Mouse (Mus musculus): ENCODE measurements around the gene Atxn7l3. TPM values are rescaled to one million over a fixed set of nuclear protein-coding genes. Genes with fewer than 3 reads are reported as not detected.

Gene Atxn7l3
- polyA plus RNA-seq, 1 experiment from 2014 or later = 15.1 TPM

DNA sequence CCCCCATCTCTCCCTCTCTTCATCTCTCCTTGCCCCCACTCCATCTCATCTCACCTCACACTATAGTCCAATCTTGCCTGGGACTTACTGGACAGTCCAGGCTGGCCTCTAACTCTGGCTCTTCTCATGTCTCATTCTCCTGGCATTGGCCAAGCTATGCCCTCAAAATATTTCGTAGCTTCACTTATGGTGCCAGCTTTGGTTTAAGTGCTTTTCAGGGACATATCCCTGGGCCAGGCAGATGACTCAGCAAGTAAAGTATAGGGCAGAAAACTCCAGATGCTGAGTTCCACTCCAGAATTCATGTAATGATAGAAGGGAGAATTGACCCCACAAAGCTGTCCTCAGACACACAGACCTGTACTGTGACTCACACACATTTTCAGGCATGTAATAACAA lies 39.8 kb upstream of the Atxn7l3 start:
- Histone ChIP-seq H3K4me3 (ENCODE audit: low read depth, low read length) (no peak overlapping the region), H3K27me3 (ENCODE audit: control insufficient read depth, insufficient read depth, low read length) (no peaks in the 10 kb centered on the region), H3K9me3 (replicated peaks; ENCODE audit: control insufficient read depth, low read length) (no peaks in the 10 kb centered on the region), H3K36me3 (replicated peaks; ENCODE audit: control insufficient read depth, insufficient read depth, low read depth, low read length) (no peaks in the 10 kb centered on the region), H3K27ac (replicated peaks; ENCODE audit: low read depth, low read length) (no peak overlapping the region), H3K9ac (replicated peaks; ENCODE audit: low read length) (no peak overlapping the region), H3K4me1 (ENCODE audit: control insufficient read depth, insufficient read depth, low read length) (no peaks in the 10 kb centered on the region), H3K4me2 (ENCODE audit: low read depth, low read length) (no peak overlapping the region)
- DNase-seq (ENCODE audit: low spot score) (no peak), ATAC-seq (replicated peaks; ENCODE audit: insufficient number of reproducible peaks, low FRiP score, low TSS enrichment, low read depth) (no peak)
- WGBS = 93% methylated on average over 1 of the region's 1 CpGs

DNA sequence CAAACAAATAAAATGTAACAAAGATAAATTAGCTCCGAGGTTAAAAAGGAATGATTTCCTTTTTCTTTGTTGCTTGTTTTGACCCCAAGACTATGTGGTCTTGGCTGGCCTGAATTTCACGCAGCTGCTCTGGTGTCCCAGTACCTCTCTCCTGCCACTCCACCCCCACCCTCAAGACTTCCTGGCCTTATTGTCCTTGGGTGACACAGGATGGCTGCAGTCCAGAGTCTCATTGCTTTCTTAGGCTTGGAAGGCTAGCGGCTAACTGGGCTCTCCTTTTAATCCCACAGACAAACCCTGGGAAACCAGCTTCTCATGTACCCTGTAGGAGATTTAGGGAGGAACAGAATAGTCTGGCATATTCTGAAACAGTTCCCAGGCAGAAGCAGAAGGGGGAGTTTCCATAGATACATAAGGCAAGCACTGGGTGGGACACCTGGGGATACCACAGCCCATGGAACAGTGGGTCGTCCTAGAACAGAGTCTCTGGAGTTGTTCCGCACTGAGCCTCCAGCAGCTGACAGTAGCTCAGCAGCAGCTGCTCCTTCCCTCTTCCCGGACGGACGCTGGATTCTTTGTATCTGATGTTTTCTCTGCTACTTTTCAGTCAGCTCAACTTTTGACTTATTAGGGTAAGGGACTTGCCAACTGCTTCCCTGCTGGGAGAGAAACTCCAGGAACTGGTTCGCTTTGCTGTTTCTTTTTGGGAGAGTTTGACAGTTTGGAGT lies 38.7 kb upstream of the Atxn7l3 start:
- no peaks in the 10 kb centered on the region for H3K4me1 ChIP-seq (ENCODE audit: control insufficient read depth, insufficient read depth, low read length)
- 40% methylated on average over 9 of the region's 9 CpGs for WGBS
- no peak overlapping the region for H3K4me3 ChIP-seq (ENCODE audit: low read depth, low read length)
- no peak overlapping the region for H3K9ac ChIP-seq (replicated peaks; ENCODE audit: low read length)
- H3K27me3 ChIP-seq (ENCODE audit: control insufficient read depth, insufficient read depth, low read length) = no peaks in the 10 kb centered on the region
- no peaks in the 10 kb centered on the region for H3K9me3 ChIP-seq (replicated peaks; ENCODE audit: control insufficient read depth, low read length)
- ATAC-seq (replicated peaks; ENCODE audit: insufficient number of reproducible peaks, low FRiP score, low TSS enrichment, low read depth) (no peak), DNase-seq (ENCODE audit: low spot score) (no peak)
- H3K4me2 ChIP-seq (ENCODE audit: low read depth, low read length) = no peak overlapping the region
- H3K36me3 ChIP-seq (replicated peaks; ENCODE audit: control insufficient read depth, insufficient read depth, low read depth, low read length) = no peaks in the 10 kb centered on the region
- H3K27ac ChIP-seq (replicated peaks; ENCODE audit: low read depth, low read length) = no peak overlapping the region

DNA sequence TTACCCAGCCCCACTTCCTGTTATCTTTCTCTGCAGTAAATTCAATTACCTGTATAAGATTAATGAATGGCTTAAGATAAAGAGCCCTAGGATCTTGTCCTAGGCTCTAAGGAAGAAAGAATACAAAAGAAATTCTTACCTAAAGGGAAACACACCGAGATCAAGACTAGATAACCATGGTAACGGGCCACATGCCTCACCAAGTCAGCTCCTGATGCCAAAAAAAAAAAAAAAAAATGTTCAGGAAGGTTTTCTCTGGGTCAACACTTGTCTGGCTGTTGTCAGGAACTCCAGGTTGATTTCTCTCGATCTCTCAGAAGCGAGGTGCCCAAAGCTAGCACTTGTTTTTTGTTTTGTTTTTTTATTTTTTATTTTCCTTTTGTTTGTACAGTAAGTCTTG lies 37.6 kb upstream of the Atxn7l3 start:
- no peak for ATAC-seq (replicated peaks; ENCODE audit: insufficient number of reproducible peaks, low FRiP score, low TSS enrichment, low read depth)

DNA sequence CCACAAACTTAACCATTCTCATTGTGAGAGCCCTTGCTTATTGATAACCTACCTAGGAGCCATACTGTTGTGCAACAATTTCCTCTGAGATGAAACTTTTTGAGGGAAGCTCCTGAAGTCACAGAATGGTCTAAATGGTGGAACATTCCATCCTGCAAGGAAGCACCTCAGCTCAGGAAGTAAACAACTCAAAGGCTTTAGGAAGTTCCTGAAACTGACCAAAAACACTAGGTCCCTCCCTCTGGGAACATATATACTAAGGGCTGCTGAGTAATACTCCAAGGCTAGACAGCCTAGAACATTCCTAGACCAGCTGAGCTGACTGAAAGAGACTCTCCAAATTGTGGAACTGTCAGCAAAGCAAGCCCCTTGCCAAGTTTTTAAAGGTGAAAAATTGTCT lies 36.6 kb upstream of the Atxn7l3 start:
- H3K36me3 ChIP-seq (replicated peaks; ENCODE audit: control insufficient read depth, insufficient read depth, low read depth, low read length) = no peaks in the 10 kb centered on the region
- no peak overlapping the region for H3K4me3 ChIP-seq (ENCODE audit: low read depth, low read length)
- H3K4me2 ChIP-seq (ENCODE audit: low read depth, low read length) = no peak overlapping the region
- ATAC-seq (replicated peaks; ENCODE audit: insufficient number of reproducible peaks, low FRiP score, low TSS enrichment, low read depth) (no peak), DNase-seq (ENCODE audit: low spot score) (no peak)
- H3K9ac ChIP-seq (replicated peaks; ENCODE audit: low read length) = no peak overlapping the region
- H3K9me3 ChIP-seq (replicated peaks; ENCODE audit: control insufficient read depth, low read length) = no peaks in the 10 kb centered on the region
- no peaks in the 10 kb centered on the region for H3K27me3 ChIP-seq (ENCODE audit: control insufficient read depth, insufficient read depth, low read length)
- H3K4me1 ChIP-seq (ENCODE audit: control insufficient read depth, insufficient read depth, low read length) = no peaks in the 10 kb centered on the region
- H3K27ac ChIP-seq (replicated peaks; ENCODE audit: low read depth, low read length) = no peak overlapping the region

More for the DNA sequence above, 37.6 kb upstream of the Atxn7l3 start:
- WGBS = 67% methylated on average over 4 of the region's 4 CpGs
- Histone ChIP-seq H3K27me3 (ENCODE audit: control insufficient read depth, insufficient read depth, low read length) (no peaks in the 10 kb centered on the region), H3K9ac (replicated peaks; ENCODE audit: low read length) (no peak overlapping the region), H3K4me2 (ENCODE audit: low read depth, low read length) (no peak overlapping the region), H3K4me1 (ENCODE audit: control insufficient read depth, insufficient read depth, low read length) (no peaks in the 10 kb centered on the region), H3K4me3 (ENCODE audit: low read depth, low read length) (no peak overlapping the region), H3K36me3 (replicated peaks; ENCODE audit: control insufficient read depth, insufficient read depth, low read depth, low read length) (no peaks in the 10 kb centered on the region), H3K27ac (replicated peaks; ENCODE audit: low read depth, low read length) (no peak overlapping the region), H3K9me3 (replicated peaks; ENCODE audit: control insufficient read depth, low read length) (no peaks in the 10 kb centered on the region)
- no peak for DNase-seq (ENCODE audit: low spot score)

DNA sequence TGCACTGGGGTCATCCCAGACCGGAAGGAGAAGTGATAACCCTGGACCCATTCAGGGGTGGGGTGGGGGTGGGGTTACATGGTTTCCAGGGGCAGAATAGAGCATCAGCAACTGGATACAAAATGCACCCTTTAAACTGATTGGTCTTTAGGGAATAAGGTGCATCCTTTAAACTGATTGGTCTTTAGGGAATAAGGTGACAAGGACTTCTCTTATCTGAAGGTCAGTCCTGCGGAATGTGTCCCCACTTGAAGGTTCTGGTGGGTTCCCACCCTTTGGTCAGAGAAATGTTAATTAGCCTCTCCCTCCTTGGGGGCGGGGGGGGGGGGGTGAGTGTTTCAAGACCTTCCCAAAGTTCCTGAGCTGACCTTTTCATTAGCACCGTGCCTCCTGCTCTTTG lies 35.4 kb upstream of the Atxn7l3 start:
- H3K9me3 ChIP-seq (replicated peaks; ENCODE audit: control insufficient read depth, low read length) = no peaks in the 10 kb centered on the region
- no peaks in the 10 kb centered on the region for H3K36me3 ChIP-seq (replicated peaks; ENCODE audit: control insufficient read depth, insufficient read depth, low read depth, low read length)
- DNase-seq (ENCODE audit: low spot score) (no peak), ATAC-seq (replicated peaks; ENCODE audit: insufficient number of reproducible peaks, low FRiP score, low TSS enrichment, low read depth) (no peak)
- H3K4me2 ChIP-seq (ENCODE audit: low read depth, low read length) = no peak overlapping the region
- H3K4me1 ChIP-seq (ENCODE audit: control insufficient read depth, insufficient read depth, low read length) = no peaks in the 10 kb centered on the region
- WGBS = 79% methylated on average over 3 of the region's 4 CpGs
- no peak overlapping the region for H3K9ac ChIP-seq (replicated peaks; ENCODE audit: low read length)
- no peak overlapping the region for H3K27ac ChIP-seq (replicated peaks; ENCODE audit: low read depth, low read length)
- no peak overlapping the region for H3K4me3 ChIP-seq (ENCODE audit: low read depth, low read length)
- H3K27me3 ChIP-seq (ENCODE audit: control insufficient read depth, insufficient read depth, low read length) = no peaks in the 10 kb centered on the region

DNA sequence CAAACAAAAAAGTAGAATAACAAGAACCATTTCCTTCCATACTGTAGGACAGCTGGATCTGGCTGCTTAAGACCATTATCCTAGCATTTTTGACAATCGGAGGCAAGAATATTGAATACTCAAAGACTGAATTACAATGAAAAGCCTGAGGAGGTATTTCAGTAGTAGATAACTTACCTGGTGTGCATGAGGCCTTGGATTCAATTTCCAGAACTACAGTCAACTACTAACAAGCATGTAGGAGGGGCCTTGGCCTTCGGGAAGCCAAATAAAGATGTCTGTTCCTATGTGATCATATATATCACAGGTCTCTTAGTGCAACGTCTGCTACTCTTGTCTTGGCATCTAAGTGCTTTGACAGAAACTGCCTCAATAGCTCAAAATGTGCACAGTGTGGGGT lies 33.6 kb upstream of the Atxn7l3 start:
- H3K4me2 ChIP-seq (ENCODE audit: low read depth, low read length) = no peak overlapping the region
- DNase-seq (ENCODE audit: low spot score) = no peak
- H3K27ac ChIP-seq (replicated peaks; ENCODE audit: low read depth, low read length) = no peak overlapping the region
- no peak overlapping the region for H3K4me3 ChIP-seq (ENCODE audit: low read depth, low read length)
- ATAC-seq (replicated peaks; ENCODE audit: insufficient number of reproducible peaks, low FRiP score, low TSS enrichment, low read depth) = no peak
- no peak overlapping the region for H3K9ac ChIP-seq (replicated peaks; ENCODE audit: low read length)
- H3K27me3 ChIP-seq (ENCODE audit: control insufficient read depth, insufficient read depth, low read length) = no peaks in the 10 kb centered on the region
- H3K9me3 ChIP-seq (replicated peaks; ENCODE audit: control insufficient read depth, low read length) = no peaks in the 10 kb centered on the region
- H3K36me3 ChIP-seq (replicated peaks; ENCODE audit: control insufficient read depth, insufficient read depth, low read depth, low read length) = no peaks in the 10 kb centered on the region
- WGBS = 78% methylated on average over 3 of the region's 3 CpGs
- H3K4me1 ChIP-seq (ENCODE audit: control insufficient read depth, insufficient read depth, low read length) = no peaks in the 10 kb centered on the region

DNA sequence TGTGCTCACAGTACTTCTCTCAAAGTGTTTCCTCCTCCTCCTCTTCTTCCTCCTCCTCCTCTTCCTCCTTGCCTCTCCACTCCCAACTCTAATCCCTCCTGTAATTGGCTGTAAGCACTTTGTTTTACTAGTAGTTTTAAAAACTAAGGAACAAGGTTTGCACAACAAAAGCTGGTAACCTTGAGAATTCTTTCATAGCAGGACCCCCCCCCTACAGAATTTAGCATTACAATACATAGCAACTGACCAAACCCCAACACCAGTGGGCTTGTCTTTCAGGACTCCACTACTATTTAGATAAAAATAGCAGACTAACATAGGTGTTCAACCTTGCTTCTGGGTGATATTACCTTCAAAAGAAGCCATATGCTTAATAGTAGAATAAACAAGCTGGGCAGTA lies 33.1 kb upstream of the Atxn7l3 start:
- DNase-seq (ENCODE audit: low spot score) = no peak
- H3K4me2 ChIP-seq (ENCODE audit: low read depth, low read length) = no peak overlapping the region
- H3K4me1 ChIP-seq (ENCODE audit: control insufficient read depth, insufficient read depth, low read length) = no peaks in the 10 kb centered on the region
- H3K36me3 ChIP-seq (replicated peaks; ENCODE audit: control insufficient read depth, insufficient read depth, low read depth, low read length) = no peaks in the 10 kb centered on the region
- H3K9ac ChIP-seq (replicated peaks; ENCODE audit: low read length) = no peak overlapping the region
- H3K27ac ChIP-seq (replicated peaks; ENCODE audit: low read depth, low read length) = no peak overlapping the region
- ATAC-seq (replicated peaks; ENCODE audit: insufficient number of reproducible peaks, low FRiP score, low TSS enrichment, low read depth) = no peak
- no peak overlapping the region for H3K4me3 ChIP-seq (ENCODE audit: low read depth, low read length)
- H3K9me3 ChIP-seq (replicated peaks; ENCODE audit: control insufficient read depth, low read length) = no peaks in the 10 kb centered on the region
- no peaks in the 10 kb centered on the region for H3K27me3 ChIP-seq (ENCODE audit: control insufficient read depth, insufficient read depth, low read length)

DNA sequence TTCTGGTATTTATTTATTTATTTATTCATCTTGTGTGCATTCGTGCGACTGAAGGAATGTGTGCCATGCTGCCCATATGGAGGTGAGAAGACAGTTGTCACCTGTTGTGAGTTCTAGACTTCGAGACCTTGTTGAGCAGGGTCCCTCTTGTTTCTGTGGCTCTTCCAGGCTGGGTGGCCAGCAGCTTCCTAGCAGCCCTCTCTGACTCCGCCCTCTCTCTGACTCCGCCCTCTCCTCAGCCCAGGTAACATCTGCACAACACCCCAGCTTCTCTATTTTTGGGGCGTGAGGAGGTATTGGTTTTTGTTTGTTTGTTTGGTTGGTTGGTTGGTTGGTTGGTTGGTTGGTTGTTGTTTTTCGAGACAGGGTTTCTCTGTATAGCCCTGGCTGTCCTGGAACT lies 31.4 kb upstream of the Atxn7l3 start:
- Histone ChIP-seq H3K4me3 (ENCODE audit: low read depth, low read length) (no peak overlapping the region), H3K9ac (replicated peaks; ENCODE audit: low read length) (no peak overlapping the region), H3K27ac (replicated peaks; ENCODE audit: low read depth, low read length) (no peak overlapping the region), H3K27me3 (ENCODE audit: control insufficient read depth, insufficient read depth, low read length) (no peaks in the 10 kb centered on the region), H3K9me3 (replicated peaks; ENCODE audit: control insufficient read depth, low read length) (no peaks in the 10 kb centered on the region), H3K36me3 (replicated peaks; ENCODE audit: control insufficient read depth, insufficient read depth, low read depth, low read length) (no peaks in the 10 kb centered on the region), H3K4me1 (ENCODE audit: control insufficient read depth, insufficient read depth, low read length) (no peaks in the 10 kb centered on the region), H3K4me2 (ENCODE audit: low read depth, low read length) (no peak overlapping the region)
- no peak for DNase-seq (ENCODE audit: low spot score)
- ATAC-seq (replicated peaks; ENCODE audit: insufficient number of reproducible peaks, low FRiP score, low TSS enrichment, low read depth) = no peak
- 79% methylated on average over 7 of the region's 7 CpGs for WGBS

Data from embryonic facial prominence, embryonic 11.5 days (tissue).